Mouse (Mus musculus): ENCODE data around the gene Tecr. TPM values are rescaled to one million over a fixed set of nuclear protein-coding genes. Genes with fewer than 3 reads are reported as not detected.

The Tecr gene
- polyA plus RNA-seq, 1 experiment from 2014 or later = 809 TPM

GRCm38 (mm10) chr8:83563246-83563645 lies 44.5 kb downstream of the Tecr start:
- Histone ChIP-seq H3K36me3 (ENCODE audit: control insufficient read depth, insufficient read depth) (no peaks in the 10 kb centered on the region), H3K4me2 (ENCODE audit: low read length) (no peak overlapping the region), H3K27me3 (replicated peaks; ENCODE audit: control insufficient read depth, insufficient read depth, low read length) (no peaks in the 10 kb centered on the region), H3K4me1 (replicated peaks; ENCODE audit: control insufficient read depth, insufficient read depth, low read length) (peaks cover 12% of the 10 kb centered on the region), H3K9me3 (ENCODE audit: control insufficient read depth, low read length) (no peaks in the 10 kb centered on the region), H3K9ac (replicated peaks; ENCODE audit: low read depth, low read length) (no peak overlapping the region), H3K27ac (ENCODE audit: low read length) (no peak overlapping the region), H3K4me3 (replicated peaks; ENCODE audit: low read length) (no peak overlapping the region)
- no peak for ATAC-seq
- WGBS = 76% methylated on average over 4 of the region's 4 CpGs

GRCm38 (mm10) chr8:83562669-83563068 lies 45.1 kb downstream of the Tecr start:
- no peak overlapping the region for H3K4me2 ChIP-seq (ENCODE audit: low read length)
- H3K4me1 ChIP-seq (replicated peaks; ENCODE audit: control insufficient read depth, insufficient read depth, low read length) = peaks cover 6% of the 10 kb centered on the region
- H3K9ac ChIP-seq (replicated peaks; ENCODE audit: low read depth, low read length) = no peak overlapping the region
- no peak overlapping the region for H3K4me3 ChIP-seq (replicated peaks; ENCODE audit: low read length)
- H3K9me3 ChIP-seq (ENCODE audit: control insufficient read depth, low read length) = no peaks in the 10 kb centered on the region
- no peaks in the 10 kb centered on the region for H3K27me3 ChIP-seq (replicated peaks; ENCODE audit: control insufficient read depth, insufficient read depth, low read length)
- H3K27ac ChIP-seq (ENCODE audit: low read length) = no peak overlapping the region
- WGBS = 88% methylated on average over 3 of the region's 3 CpGs
- H3K36me3 ChIP-seq (ENCODE audit: control insufficient read depth, insufficient read depth) = no peaks in the 10 kb centered on the region
- no peak for ATAC-seq

- ATAC-seq = no peak
- H3K4me3 ChIP-seq (replicated peaks; ENCODE audit: low read length) = no peak within 1 kb of the TSS
- H3K9ac ChIP-seq (replicated peaks; ENCODE audit: low read depth, low read length) = no peak within 1 kb of the TSS
- no peaks in the 10 kb centered on the region for H3K27me3 ChIP-seq (replicated peaks; ENCODE audit: control insufficient read depth, insufficient read depth, low read length)
- no peak within 1 kb of the TSS for H3K4me2 ChIP-seq (ENCODE audit: low read length)
- no peaks in the 10 kb centered on the region for H3K36me3 ChIP-seq (ENCODE audit: control insufficient read depth, insufficient read depth)
- 69% methylated on average over 3 of the region's 3 CpGs for WGBS
- H3K27ac ChIP-seq (ENCODE audit: low read length) = no peak within 1 kb of the TSS
- no peaks in the 10 kb centered on the region for H3K4me1 ChIP-seq (replicated peaks; ENCODE audit: control insufficient read depth, insufficient read depth, low read length)
- H3K9me3 ChIP-seq (ENCODE audit: control insufficient read depth, low read length) = no peaks in the 10 kb centered on the region
Measured at GRCm38 (mm10) chr8:83535736-83536135, 72.0 kb downstream of the Tecr start, which contains the start of gene Olfr370. TSS of gene Olfr370 (plus strand) at chr8:83535780.

GRCm38 (mm10) chr8:83534802-83535201 lies 73.0 kb downstream of the Tecr start:
- no peaks in the 10 kb centered on the region for H3K4me1 ChIP-seq (replicated peaks; ENCODE audit: control insufficient read depth, insufficient read depth, low read length)
- H3K36me3 ChIP-seq (ENCODE audit: control insufficient read depth, insufficient read depth) = no peaks in the 10 kb centered on the region
- H3K27me3 ChIP-seq (replicated peaks; ENCODE audit: control insufficient read depth, insufficient read depth, low read length) = no peaks in the 10 kb centered on the region
- no peaks in the 10 kb centered on the region for H3K9me3 ChIP-seq (ENCODE audit: control insufficient read depth, low read length)
- no peak for ATAC-seq
- no peak overlapping the region for H3K27ac ChIP-seq (ENCODE audit: low read length)
- no peak overlapping the region for H3K9ac ChIP-seq (replicated peaks; ENCODE audit: low read depth, low read length)
- H3K4me2 ChIP-seq (ENCODE audit: low read length) = no peak overlapping the region
- 83% methylated on average over 2 of the region's 2 CpGs for WGBS
- no peak overlapping the region for H3K4me3 ChIP-seq (replicated peaks; ENCODE audit: low read length)

Other genes starting within 250 kb of the Tecr start
- gene Clgn, start 218.1 kb downstream of the Tecr start, polyA plus RNA-seq (2015; fragmentation: Nextera tagmentation; extraction: Ambion mirVana) = 6.7 and 8.1 TPM in 2 replicates
- 245 and 251 TPM in 2 replicates for gene Scoc, start 149.6 kb downstream of the Tecr start, polyA plus RNA-seq (2015; fragmentation: Nextera tagmentation; extraction: Ambion mirVana)
- not detected in 2 replicates for gene Olfr370, start 72.2 kb downstream of the Tecr start, polyA plus RNA-seq (2015; fragmentation: Nextera tagmentation; extraction: Ambion mirVana)
- gene Ndufb7, start 41.3 kb downstream of the Tecr start, polyA plus RNA-seq (2015; fragmentation: Nextera tagmentation; extraction: Ambion mirVana) = 281 and 325 TPM in 2 replicates
- gene Dnajb1, start 222 bp upstream of the Tecr start, polyA plus RNA-seq (2015; fragmentation: Nextera tagmentation; extraction: Ambion mirVana) = 58.6 and 62.3 TPM in 2 replicates
- 147 and 151 TPM in 2 replicates for gene Gipc1, start 44.7 kb upstream of the Tecr start, polyA plus RNA-seq (2015; fragmentation: Nextera tagmentation; extraction: Ambion mirVana)
- gene Ptger1, start 58.7 kb upstream of the Tecr start, polyA plus RNA-seq (2015; fragmentation: Nextera tagmentation; extraction: Ambion mirVana) = 0.45 and 1.3 TPM in 2 replicates
- 30.7 and 36.0 TPM in 2 replicates for gene Pkn1, start 91.2 kb upstream of the Tecr start, polyA plus RNA-seq (2015; fragmentation: Nextera tagmentation; extraction: Ambion mirVana)
- 116 TPM in 2 replicates for gene Ddx39, start 107.2 kb upstream of the Tecr start, polyA plus RNA-seq (2015; fragmentation: Nextera tagmentation; extraction: Ambion mirVana)
- 8.1 and 10.8 TPM in 2 replicates for gene Adgre5, start 133.4 kb upstream of the Tecr start, polyA plus RNA-seq (2015; fragmentation: Nextera tagmentation; extraction: Ambion mirVana)

Data from forebrain, embryonic 16.5 days (tissue).